Mouse (Mus musculus) left cerebral cortex, adult 2 months (tissue): ENCODE measurements around the gene Etv6. TPM values are rescaled to one million over a fixed set of nuclear protein-coding genes. Genes with fewer than 3 reads are reported as not detected.

Experiments
- DNase-seq, 2 experiments: peaks; one replicate each; pipeline ENCODE4 v3.0.0; 2021 to 2022; ENCODE audit warnings: low spot score in 2 of 2, mixed read lengths in 1 of 2; ENCODE audit errors: extremely low spot score in 1 of 2
- H3K27ac ChIP-seq: fragments of 200-600 bp; 2 replicates; pipeline ENCODE4 v1.8.1; 2022
- H3K4me3 ChIP-seq: fragments of 200-600 bp; 2 replicates; pipeline ENCODE4 v1.8.1; 2022
- CTCF ChIP-seq: fragments of 200-600 bp; IDR thresholded peaks from 2 replicates; pipeline ENCODE4 v1.8.1; 2022; ENCODE audit warnings: antibody characterized with exemption, mild to moderate bottlenecking, moderate library complexity
- intact Hi-C: fragments of 180-260 bp; cut with DNase I; formaldehyde crosslinking; loops from one replicate; pipeline ENCODE4 v1.15.1; 2025
- total RNA-seq, 2 experiments: library from RNA; stranded (reverse); gene quantifications; 2 replicates each; pipeline ENCODE4 v1.2.3; 2021

The Etv6 gene
- total RNA-seq, 2 experiments from 2014 or later, result 18.7 to 19.3 TPM

GRCm38 (mm10) chr6:134189575-134190132 is 154.2 kb downstream of the Etv6 start:
- no peak overlapping the region for H3K4me3 ChIP-seq
- no peak for TF ChIP-seq CTCF
- peak overlapping the region; percentile 10; the same call in 1 of the 2 replicates for H3K27ac ChIP-seq
- intact Hi-C loops, result no loop called here
- no peak for DNase-seq

GRCm38 (mm10) chr6:134190597-134191278 is 155.2 kb downstream of the Etv6 start:
- Histone ChIP-seq H3K27ac (no peak overlapping the region), H3K4me3 (no peak overlapping the region)
- no peak for TF ChIP-seq CTCF
- DNase-seq, result no peak
- intact Hi-C loops, result no loop called here

GRCm38 (mm10) chr6:134192710-134193109 is 157.2 kb downstream of the Etv6 start:
- intact Hi-C loops, result no loop called here
- Histone ChIP-seq H3K27ac (no peak overlapping the region), H3K4me3 (no peak overlapping the region)
- DNase-seq, result no peak
- no peak for TF ChIP-seq CTCF

GRCm38 (mm10) chr6:134199895-134200294 is 164.4 kb downstream of the Etv6 start:
- H3K4me3 ChIP-seq, result no peak overlapping the region
- no peak for DNase-seq
- intact Hi-C loops, result no loop called here
- H3K27ac ChIP-seq, result peak overlapping the region; percentile 61
- TF ChIP-seq CTCF, result no peak

- H3K4me3 ChIP-seq, result no peak overlapping the region
- DNase-seq, result no peak
- peak overlapping the region; percentile 6 for H3K27ac ChIP-seq
- intact Hi-C loops, result no loop called here
- no peak for TF ChIP-seq CTCF
These were observed 165.1 kb downstream of the Etv6 start for GRCm38 (mm10) chr6:134200577-134200976.

GRCm38 (mm10) chr6:134202176-134202575 is 166.7 kb downstream of the Etv6 start:
- TF ChIP-seq CTCF, result no peak
- intact Hi-C loops, result no loop called here

GRCm38 (mm10) chr6:134205163-134205562 is 169.7 kb downstream of the Etv6 start:
- Histone ChIP-seq H3K4me3 (no peak overlapping the region), H3K27ac (no peak overlapping the region)
- TF ChIP-seq CTCF, result no peak
- DNase-seq, result no peak
- intact Hi-C loops, result no loop called here

More at GRCm38 (mm10) chr6:134202176-134202575, 166.7 kb downstream of the Etv6 start:
- Histone ChIP-seq H3K4me3 (no peak overlapping the region), H3K27ac (no peak overlapping the region)
- no peak for DNase-seq

DNA sequence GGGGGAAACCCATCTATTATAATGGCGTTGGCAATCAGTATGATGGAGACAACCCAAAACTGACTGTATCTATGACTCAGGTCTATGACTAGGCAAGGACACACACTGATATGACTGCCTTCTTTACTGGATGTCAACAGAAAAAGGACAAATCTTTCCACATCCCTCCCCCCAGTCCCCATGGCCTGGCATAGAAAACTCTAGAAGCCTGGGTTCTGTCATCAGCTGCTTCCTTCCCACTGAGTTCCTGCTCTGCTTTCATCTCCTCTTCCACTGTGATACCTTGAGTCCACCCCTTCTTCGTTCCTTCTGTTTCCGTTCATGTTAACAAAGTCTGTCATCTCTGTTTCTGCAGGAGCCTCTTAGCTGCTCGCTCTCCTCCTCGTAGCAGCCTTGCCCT is 170.2 kb downstream of the Etv6 start:
- Histone ChIP-seq H3K4me3 (no peak overlapping the region), H3K27ac (no peak overlapping the region)
- intact Hi-C loops, result no loop called here
- no peak for TF ChIP-seq CTCF
- DNase-seq, result no peak

GRCm38 (mm10) chr6:134206251-134206650 is 170.8 kb downstream of the Etv6 start:
- DNase-seq, result no peak
- intact Hi-C loops, result no loop called here
- TF ChIP-seq CTCF, result no peak
- Histone ChIP-seq H3K27ac (no peak overlapping the region), H3K4me3 (no peak overlapping the region)

DNA sequence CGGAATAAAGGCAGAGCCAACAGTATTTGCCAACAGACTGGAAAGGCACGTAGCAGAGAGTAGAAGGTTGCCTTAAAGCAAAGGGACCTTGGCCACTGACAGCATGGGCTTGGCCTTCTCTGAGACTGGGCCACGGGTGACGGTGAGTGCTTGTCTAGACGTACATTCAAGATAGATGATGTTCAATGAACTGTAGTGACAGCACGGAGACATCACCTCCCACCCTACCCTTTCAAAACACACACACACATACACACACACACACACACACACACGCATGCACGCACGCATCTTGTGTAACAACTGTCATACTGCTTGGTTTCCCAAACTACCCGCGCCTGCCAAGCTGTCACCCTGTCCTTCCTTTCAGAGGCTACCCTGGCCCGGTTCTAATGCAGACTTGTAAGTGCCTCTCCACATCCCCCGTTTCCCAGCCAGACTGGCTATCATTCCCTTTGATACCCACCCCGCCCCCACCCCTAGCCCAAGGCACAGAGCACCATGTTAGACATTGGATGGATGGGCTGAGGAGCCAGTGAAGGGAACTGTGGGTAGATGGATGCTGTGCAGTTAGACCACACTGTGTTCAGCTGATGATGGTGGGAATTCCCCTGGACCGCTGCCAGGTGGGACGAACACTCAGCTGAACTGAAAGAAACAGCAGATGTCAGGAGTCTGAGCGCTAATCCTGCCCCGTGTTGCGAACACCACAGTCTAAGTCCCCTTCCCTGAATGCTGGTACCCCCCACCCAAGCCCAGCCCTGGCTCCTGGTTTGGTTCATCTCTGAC is 172.1 kb downstream of the Etv6 start:
- intact Hi-C loops, result no loop called here
- peak in 1 of 2 experiments; percentile 26 for DNase-seq
- Histone ChIP-seq H3K4me3 (no peak overlapping the region), H3K27ac (no peak overlapping the region)
- TF ChIP-seq CTCF, result no peak

DNA sequence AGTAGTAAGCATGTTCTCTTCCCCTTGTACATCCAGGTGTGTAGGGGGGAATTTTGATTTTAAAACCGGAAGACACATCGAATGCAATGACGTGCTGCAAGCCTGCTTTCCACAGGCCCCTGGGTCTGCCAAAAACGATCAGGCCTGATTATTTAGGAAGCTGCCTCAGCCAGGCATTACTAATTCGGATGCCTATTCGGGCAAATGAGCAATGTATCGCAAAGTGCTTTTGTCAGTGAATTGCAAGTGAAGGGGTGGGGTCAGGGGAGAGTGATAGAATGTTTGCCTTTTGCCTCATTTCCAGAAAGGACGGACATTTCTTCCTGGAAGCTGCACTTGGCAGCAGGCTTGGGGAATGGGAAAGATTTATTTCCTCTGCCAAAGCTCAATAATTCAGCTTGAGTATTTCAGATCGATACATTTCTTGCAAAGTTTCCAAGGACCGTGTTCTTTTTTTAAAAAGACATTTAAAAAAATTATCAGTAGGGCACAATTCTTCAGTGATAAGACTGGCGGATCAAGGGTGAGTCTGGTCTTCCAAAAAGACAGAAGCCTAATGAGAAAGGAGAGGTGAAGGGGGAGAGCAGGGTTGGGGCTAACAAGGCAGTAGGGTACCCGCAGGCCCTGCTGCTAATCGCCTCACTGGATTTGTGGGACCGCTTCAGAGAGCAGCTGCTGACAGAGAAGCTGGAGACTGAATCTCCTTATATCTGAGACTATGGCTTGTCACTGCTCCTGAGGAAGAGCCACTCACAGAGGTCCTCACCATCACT is 172.9 kb downstream of the Etv6 start:
- no peak overlapping the region for H3K4me3 ChIP-seq
- no peak overlapping the region for H3K27ac ChIP-seq
- no peak for TF ChIP-seq CTCF
- DNase-seq, result no peak
- intact Hi-C loops, result no loop called here
